Mouse (Mus musculus): ENCODE data around the gene Snap91.

DNA sequence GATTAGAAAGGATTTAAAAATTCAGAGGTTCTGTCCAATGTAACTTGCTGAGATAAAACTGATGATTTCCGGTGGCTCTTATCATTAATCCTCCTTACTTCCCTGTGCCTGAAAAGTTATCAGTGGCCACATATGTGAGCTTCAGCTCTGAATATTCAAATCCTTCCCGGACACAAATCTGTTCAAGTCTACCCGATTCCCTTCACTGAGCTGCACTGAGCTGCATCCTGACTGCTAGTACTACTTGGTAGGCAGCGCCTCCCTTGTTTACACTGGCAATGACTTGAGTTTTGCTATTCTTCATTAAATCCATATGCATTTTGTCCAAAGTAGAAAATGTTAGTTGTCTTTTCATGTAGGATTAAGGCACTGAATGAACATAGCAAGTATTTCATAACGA, 46.1 kb upstream of the Snap91 start:
- TF ChIP-seq POLR2A (IDR thresholded peaks at IDR 0.05; ENCODE audit: insufficient read depth, low read depth, low read length) (no peak), CTCF (IDR thresholded peaks at IDR 0.05; ENCODE audit: insufficient read depth, low read depth, low read length) (no peak)
